Mouse (Mus musculus): ENCODE results near the gene B4galnt4. TPM values are rescaled to one million over a fixed set of nuclear protein-coding genes. Genes with fewer than 3 reads are reported as not detected.

The B4galnt4 gene
- total RNA-seq, 2 experiments from 2014 or later = 92.9 to 93.9 TPM

DNA sequence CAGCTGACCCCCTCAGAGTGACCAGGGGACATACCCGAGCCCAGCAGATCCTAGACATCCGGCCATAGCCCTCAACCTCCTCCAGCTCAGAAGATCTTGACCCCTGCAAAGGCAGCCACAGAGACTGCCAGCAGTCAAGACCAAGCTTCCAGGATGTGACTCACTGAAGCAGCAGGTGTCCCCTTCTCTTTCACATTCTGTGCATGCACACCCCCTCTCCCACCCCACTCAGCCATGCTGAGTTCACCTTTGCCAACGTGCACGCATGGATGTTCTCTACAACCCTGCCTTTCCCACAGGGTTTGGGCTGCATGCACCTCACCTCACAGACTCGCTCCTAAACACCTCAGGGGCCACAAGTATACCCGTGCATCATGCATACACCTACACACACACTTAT, 35.1 kb downstream of the B4galnt4 start:
- DNase-seq (ENCODE audit: low spot score in 2 of 2) = no peak
- intact Hi-C loops (cut with DNase I) = loop anchor here (10.0 kb wide), 1 partner anchor 269 kb away; no protein-coding TSS in a partner anchor

- intact Hi-C loops (cut with DNase I) = loop anchor here (10.0 kb wide), 1 partner anchor 268 kb away; no protein-coding TSS in a partner anchor
These were observed 35.7 kb downstream of the B4galnt4 start for GRCm38 (mm10) chr7:141096649-141097056.

DNA sequence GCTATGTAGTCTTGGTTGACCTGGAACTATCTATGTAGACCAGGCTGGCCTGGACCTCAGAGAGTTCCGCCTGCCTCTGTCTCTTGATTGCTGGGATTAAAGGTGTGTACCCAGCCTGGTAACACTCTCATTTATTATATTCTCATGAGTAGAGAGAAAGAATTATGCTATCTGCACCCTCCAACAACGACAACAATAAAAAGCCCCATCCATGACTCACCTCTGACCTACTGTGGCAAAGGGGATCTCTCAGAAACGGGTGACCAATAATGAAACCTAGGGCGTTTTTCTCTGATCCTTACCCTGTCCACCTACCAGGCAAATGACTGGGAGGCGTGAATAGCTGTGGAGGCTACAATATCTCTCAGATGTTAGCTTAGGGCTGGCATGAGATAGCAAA, 36.3 kb downstream of the B4galnt4 start:
- intact Hi-C loops (cut with DNase I) = loop anchor here (10.0 kb wide), 1 partner anchor 268 kb away; no protein-coding TSS in a partner anchor
- no peak for DNase-seq (ENCODE audit: low spot score in 2 of 2)

More at GRCm38 (mm10) chr7:141096649-141097056, 35.7 kb downstream of the B4galnt4 start:
- no peak for DNase-seq (ENCODE audit: low spot score in 2 of 2)

GRCm38 (mm10) chr7:141099911-141100691, 39.2 kb downstream of the B4galnt4 start, which contains the start of gene Sigirr:
Gene Sigirr, minus strand, starts transcription at chr7:141100572.
- intact Hi-C loops (cut with DNase I) = loop anchor here (10.0 kb wide), 1 partner anchor 265 kb away; no protein-coding TSS in a partner anchor

DNA sequence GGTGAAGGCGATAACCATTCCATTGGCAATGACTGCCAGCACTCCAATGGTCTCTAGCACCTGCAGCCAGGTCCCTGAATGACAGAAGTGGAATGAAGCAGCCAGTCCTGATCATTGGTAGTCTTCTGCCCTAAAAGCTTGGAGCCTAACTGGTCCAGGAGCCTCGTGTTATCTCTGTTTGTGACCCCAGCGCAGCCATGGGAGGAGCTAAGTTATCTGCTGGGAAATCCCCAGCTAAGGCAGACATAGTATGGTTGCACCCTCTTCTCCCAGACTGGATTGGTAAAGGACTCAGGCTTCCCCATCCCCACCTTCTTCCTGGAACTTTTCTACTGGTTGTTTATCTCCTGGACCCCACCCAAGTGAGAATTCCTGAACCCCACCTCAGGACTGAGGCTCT, 42.3 kb downstream of the B4galnt4 start:
- intact Hi-C loops (cut with DNase I) = no loop called here
- no peak for DNase-seq (ENCODE audit: low spot score in 2 of 2)

More at GRCm38 (mm10) chr7:141099911-141100691, 39.2 kb downstream of the B4galnt4 start, which contains the start of gene Sigirr:
- peak; percentile 25 to 27 for DNase-seq (ENCODE audit: low spot score in 2 of 2)

GRCm38 (mm10) chr7:141115874-141116273, 55.0 kb downstream of the B4galnt4 start:
- DNase-seq (ENCODE audit: low spot score in 2 of 2) = no peak

GRCm38 (mm10) chr7:141117636-141118035, 56.7 kb downstream of the B4galnt4 start, which contains the start of gene Ano9:
Gene Ano9, minus strand, starts transcription at chr7:141117806.
- DNase-seq (ENCODE audit: low spot score in 2 of 2) = no peak
- intact Hi-C loops (cut with DNase I) = no loop called here

More at GRCm38 (mm10) chr7:141115874-141116273, 55.0 kb downstream of the B4galnt4 start:
- intact Hi-C loops (cut with DNase I) = no loop called here

DNA sequence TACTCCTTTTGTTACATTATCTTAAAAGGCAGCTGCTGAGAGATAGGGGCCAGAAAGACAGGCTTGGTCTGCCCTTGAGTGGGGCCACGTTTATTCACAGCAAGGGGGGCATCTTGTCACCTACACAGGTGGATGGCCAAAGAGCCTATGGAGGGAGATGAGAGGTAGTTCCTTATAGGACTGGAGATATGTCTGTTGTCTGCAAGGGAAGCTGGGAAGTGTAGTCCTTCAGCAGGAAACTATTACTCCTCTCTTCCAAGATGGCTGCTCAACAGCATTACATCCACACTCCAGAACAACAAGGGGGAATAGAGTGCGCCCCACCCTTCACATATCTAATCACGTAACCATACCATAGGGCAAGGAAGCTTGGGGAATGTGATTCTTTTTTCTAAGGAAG, 58.6 kb downstream of the B4galnt4 start:
- intact Hi-C loops (cut with DNase I) = no loop called here
- no peak for DNase-seq (ENCODE audit: low spot score in 2 of 2)

- intact Hi-C loops (cut with DNase I) = loop anchor here (5.0 kb wide), 1 partner anchor 52 kb away; the partner anchor contains the start of gene Rnh1
These were observed 59.7 kb downstream of the B4galnt4 start for GRCm38 (mm10) chr7:141120605-141121004.

GRCm38 (mm10) chr7:141121051-141121531, 60.2 kb downstream of the B4galnt4 start:
- DNase-seq (ENCODE audit: low spot score in 2 of 2) = no peak
- intact Hi-C loops (cut with DNase I) = loop anchor here (5.0 kb wide), 1 partner anchor 51 kb away; the partner anchor contains the start of gene Rnh1

More at GRCm38 (mm10) chr7:141120605-141121004, 59.7 kb downstream of the B4galnt4 start:
- no peak for DNase-seq (ENCODE audit: low spot score in 2 of 2)

Other genes starting within 250 kb of the B4galnt4 start
- gene Zfp941, start 238.9 kb upstream of the B4galnt4 start, total RNA-seq (2021) = 10 to 100 TPM; 15.3 to 16.3 TPM
- 1 to 10 TPM; 1.1 to 1.5 TPM for gene Urah, start 226.1 kb upstream of the B4galnt4 start, total RNA-seq (2021)
- gene Scgb1c1, start 215.6 kb upstream of the B4galnt4 start, total RNA-seq (2021) = not detected
- not detected for gene Odf3, start 213.3 kb upstream of the B4galnt4 start, total RNA-seq (2021)
- gene Gm45785, start 204.8 kb upstream of the B4galnt4 start, total RNA-seq (2021) = under 1 TPM; 0.93 to 0.99 TPM
- gene Ric8a, start 204.1 kb upstream of the B4galnt4 start, total RNA-seq (2021) = 10 to 100 TPM; 77.1 to 81.7 TPM
- 10 to 100 TPM; 25.4 to 27.2 TPM for gene Bet1l, start 203.5 kb upstream of the B4galnt4 start, total RNA-seq (2021)
- 100 to 1,000 TPM; 128 to 133 TPM for gene Psmd13, start 179.1 kb upstream of the B4galnt4 start, total RNA-seq (2021)
- gene Sirt3, start 178.8 kb upstream of the B4galnt4 start, total RNA-seq (2021) = 10 to 100 TPM; 66.2 to 67.2 TPM
- 1 to 10 TPM in 1 of 2 experiments, not detected in 1; 1.6 TPM for gene Cox8b, start 160.7 kb upstream of the B4galnt4 start, total RNA-seq (2021)
- under 1 TPM; 0.36 to 0.37 TPM for gene Nlrp6, start 140.2 kb upstream of the B4galnt4 start, total RNA-seq (2021)
- 1 to 10 TPM; 3.8 to 3.9 TPM for gene Pgghg, start 119.7 kb upstream of the B4galnt4 start, total RNA-seq (2021)
- not detected for gene Ifitm5, start 110.8 kb upstream of the B4galnt4 start, total RNA-seq (2021)
- not detected for gene Gm45717, start 105.2 kb upstream of the B4galnt4 start, total RNA-seq (2021)
- 10 to 100 TPM; 11.5 to 15.0 TPM for gene Ifitm2, start 105.1 kb upstream of the B4galnt4 start, total RNA-seq (2021)
- 1 to 10 TPM; 4.7 to 4.9 TPM for gene Ifitm1, start 93.9 kb upstream of the B4galnt4 start, total RNA-seq (2021)
- 10 to 100 TPM in 1 of 2 experiments, 1 to 10 TPM in 1; 9.1 to 10.3 TPM for gene Ifitm3, start 50.3 kb upstream of the B4galnt4 start, total RNA-seq (2021)
- not detected for gene Ifitm6, start 43.2 kb upstream of the B4galnt4 start, total RNA-seq (2021)
- gene Gm17387, start 32.0 kb upstream of the B4galnt4 start, total RNA-seq (2021) = not detected
- gene Pkp3, start 17.1 kb downstream of the B4galnt4 start, total RNA-seq (2021) = under 1 TPM in 1 of 2 experiments, not detected in 1; 0.55 TPM
- gene Sigirr, start 39.5 kb downstream of the B4galnt4 start, total RNA-seq (2021) = 1 to 10 TPM; 2.5 to 2.6 TPM
- gene Ano9, start 56.7 kb downstream of the B4galnt4 start, total RNA-seq (2021) = not detected
- 10 to 100 TPM; 52.9 to 65.6 TPM for gene Ptdss2, start 61.3 kb downstream of the B4galnt4 start, total RNA-seq (2021)
- gene Rnh1, start 111.8 kb downstream of the B4galnt4 start, total RNA-seq (2021) = 10 to 100 TPM; 25.8 to 25.9 TPM
- 100 to 1,000 TPM; 249 to 272 TPM for gene Hras, start 132.9 kb downstream of the B4galnt4 start, total RNA-seq (2021)
- gene Lrrc56, start 133.1 kb downstream of the B4galnt4 start, total RNA-seq (2021) = 1 to 10 TPM; 3.6 to 4.5 TPM
- not detected for gene Lmntd2, start 153.0 kb downstream of the B4galnt4 start, total RNA-seq (2021)
- under 1 TPM in 1 of 2 experiments, not detected in 1; 0.47 TPM for gene Rassf7, start 154.8 kb downstream of the B4galnt4 start, total RNA-seq (2021)
- 10 to 100 TPM; 65.9 to 66.6 TPM for gene Phrf1, start 167.7 kb downstream of the B4galnt4 start, total RNA-seq (2021)
- 1 to 10 TPM in 1 of 2 experiments, not detected in 1; 1.4 TPM for gene Irf7, start 205.4 kb downstream of the B4galnt4 start, total RNA-seq (2021)
- not detected for gene Cdhr5, start 215.7 kb downstream of the B4galnt4 start, total RNA-seq (2021)
- gene Sct, start 218.0 kb downstream of the B4galnt4 start, total RNA-seq (2021) = not detected
- gene Drd4, start 230.9 kb downstream of the B4galnt4 start, total RNA-seq (2021) = under 1 TPM; 0.15 to 0.27 TPM